8 mouse cellular contexts compared by ENCODE assay signal in genomic region chr11:76530966-76531678, GRCm38 (mm10).
DNase-seq lines count a peak whose midpoint lies in the region; ATAC-seq and TF ChIP-seq lines count a peak whose summit lies in the region.

No protein-coding gene starts in this region.

- H3K4me1 ChIP-seq in hindbrain, embryonic 10.5 days (replicated peaks), result peaks cover 31% of the 10 kb centered on the region
- H3K4me1 ChIP-seq in hindbrain, embryonic 11.5 days (replicated peaks; ENCODE audit: control insufficient read depth, insufficient read depth, low read length), result no peaks in the 10 kb centered on the region
- H3K4me1 ChIP-seq in hindbrain, postnatal 0 days (ENCODE audit: insufficient read depth, low read length), result peaks cover 30% of the 10 kb centered on the region
- no peaks in the 10 kb centered on the region for H3K4me1 ChIP-seq in neural tube, embryonic 14.5 days (ENCODE audit: control insufficient read depth, insufficient read depth, low read length)
- H3K4me1 ChIP-seq in kidney, adult 2 months (ENCODE audit: control insufficient read depth, insufficient read depth, low read length), result no peaks in the 10 kb centered on the region

- no peaks in the 10 kb centered on the region for H3K9me3 ChIP-seq in hindbrain, embryonic 10.5 days
- H3K9me3 ChIP-seq in hindbrain, embryonic 11.5 days (ENCODE audit: control insufficient read depth, low read length), result no peaks in the 10 kb centered on the region
- H3K9me3 ChIP-seq in hindbrain, postnatal 0 days (ENCODE audit: low read length), result no peaks in the 10 kb centered on the region
- no peaks in the 10 kb centered on the region for H3K9me3 ChIP-seq in neural tube, embryonic 14.5 days (ENCODE audit: control insufficient read depth, low read length)

- H3K36me3 ChIP-seq in hindbrain, embryonic 10.5 days, result no peaks in the 10 kb centered on the region
- no peaks in the 10 kb centered on the region for H3K36me3 ChIP-seq in hindbrain, embryonic 11.5 days (ENCODE audit: control insufficient read depth, insufficient read depth, low read length)
- no peaks in the 10 kb centered on the region for H3K36me3 ChIP-seq in hindbrain, postnatal 0 days (ENCODE audit: insufficient read depth, low read length)
- H3K36me3 ChIP-seq in neural tube, embryonic 14.5 days (ENCODE audit: control insufficient read depth, insufficient read depth, low read length), result no peaks in the 10 kb centered on the region
- no peaks in the 10 kb centered on the region for H3K36me3 ChIP-seq in kidney, adult 2 months (ENCODE audit: control insufficient read depth, insufficient read depth, low read length)

- no peak overlapping the region for H3K9ac ChIP-seq in hindbrain, embryonic 11.5 days (ENCODE audit: low read depth, low read length)
- H3K9ac ChIP-seq in hindbrain, postnatal 0 days (replicated peaks; ENCODE audit: low read length), result no peak overlapping the region
- H3K9ac ChIP-seq in neural tube, embryonic 14.5 days (replicated peaks; ENCODE audit: low read depth, low read length), result 0 out of 2 replicates have a peak overlapping the region, but pooled peaks have one; percentile 7

- H3K4me2 ChIP-seq in hindbrain, embryonic 11.5 days (replicated peaks; ENCODE audit: low read depth, low read length), result no peak overlapping the region
- no peak overlapping the region for H3K4me2 ChIP-seq in hindbrain, postnatal 0 days (ENCODE audit: low read depth, low read length)
- H3K4me2 ChIP-seq in neural tube, embryonic 14.5 days (ENCODE audit: low read depth, low read length), result no peak overlapping the region

- no peak for TF ChIP-seq CTCF in brain, embryonic 14.5 days (IDR thresholded peaks at IDR 0.05; ENCODE audit: borderline replicate concordance, extremely low read depth, insufficient read depth, insufficient read length)
- no peak for TF ChIP-seq CTCF in hindbrain, postnatal 0 days (IDR thresholded peaks at IDR 0.05; ENCODE audit: low read depth)
- TF ChIP-seq CTCF in kidney, adult 2 months (conservative IDR thresholded peaks at IDR 0.05; ENCODE audit: insufficient read depth, insufficient read length, low read depth, low read length), result no peak

- H3K27ac ChIP-seq in hindbrain, embryonic 10.5 days, result peak overlapping the region; percentile 40; the same call in 1 of the 2 replicates
- no peak overlapping the region for H3K27ac ChIP-seq in hindbrain, embryonic 11.5 days (ENCODE audit: low read depth, low read length)
- H3K27ac ChIP-seq in hindbrain, postnatal 0 days, result peak overlapping the region; percentile 67
- H3K27ac ChIP-seq in neural tube, embryonic 14.5 days (ENCODE audit: low read depth, low read length), result no peak overlapping the region
- no peak overlapping the region for H3K27ac ChIP-seq in kidney, adult 2 months (ENCODE audit: insufficient read depth, low read depth, low read length)

- DNase-seq in hindbrain, embryonic 10.5 days (ENCODE audit: low spot score), result no peak
- no peak for DNase-seq in hindbrain, embryonic 11.5 days (ENCODE audit: low spot score)
- peak; percentile 84 for DNase-seq in brain, embryonic 14.5 days (ENCODE audit: low read depth)
- peak; percentile 80 for DNase-seq in hindbrain, postnatal 0 days (ENCODE audit: low spot score)
- DNase-seq in spleen, postnatal 36 days (ENCODE audit: low spot score in 2 of 2), result no peak
- DNase-seq in lung, postnatal 10 days, result no peak
- no peak for DNase-seq in kidney, adult 2 months

- no peaks in the 10 kb centered on the region for H3K27me3 ChIP-seq in hindbrain, embryonic 10.5 days (ENCODE audit: insufficient read depth, poor library complexity, severe bottlenecking)
- no peaks in the 10 kb centered on the region for H3K27me3 ChIP-seq in hindbrain, embryonic 11.5 days (ENCODE audit: control insufficient read depth, insufficient read depth, low read length)
- H3K27me3 ChIP-seq in hindbrain, postnatal 0 days (ENCODE audit: insufficient read depth, low read length), result no peaks in the 10 kb centered on the region
- H3K27me3 ChIP-seq in neural tube, embryonic 14.5 days (ENCODE audit: control insufficient read depth, insufficient read depth, low read length), result no peaks in the 10 kb centered on the region
- H3K27me3 ChIP-seq in kidney, adult 2 months (replicated peaks; ENCODE audit: control insufficient read depth, insufficient read depth, low read length), result no peaks in the 10 kb centered on the region

- no peak for TF ChIP-seq POLR2A in brain, embryonic 14.5 days (IDR thresholded peaks at IDR 0.05; ENCODE audit: borderline replicate concordance, extremely low read depth, insufficient read depth, insufficient read length, poor library complexity, severe bottlenecking)
- TF ChIP-seq POLR2A in kidney, adult 2 months (IDR thresholded peaks at IDR 0.05; ENCODE audit: low read depth, low read length), result no peak

- no peak overlapping the region for H3K4me3 ChIP-seq in hindbrain, embryonic 10.5 days
- H3K4me3 ChIP-seq in hindbrain, embryonic 11.5 days (ENCODE audit: low read depth, low read length), result no peak overlapping the region
- no peak overlapping the region for H3K4me3 ChIP-seq in hindbrain, postnatal 0 days (ENCODE audit: low read length)
- H3K4me3 ChIP-seq in neural tube, embryonic 14.5 days (ENCODE audit: low read depth, low read length), result no peak overlapping the region
- H3K4me3 ChIP-seq in kidney, adult 2 months (ENCODE audit: insufficient read depth, low read depth, low read length), result no peak overlapping the region

- 58% methylated on average over 7 of the region's 7 CpGs for WGBS in hindbrain, embryonic 10.5 days
- 55% methylated on average over 7 of the region's 7 CpGs for WGBS in hindbrain, embryonic 11.5 days
- WGBS in hindbrain, postnatal 0 days, result 28% methylated on average over 7 of the region's 7 CpGs
- WGBS in neural tube, embryonic 14.5 days, result 54% methylated on average over 7 of the region's 7 CpGs
- WGBS in kidney, adult 2 months, result 60% methylated on average over 7 of the region's 7 CpGs

- no peak for ATAC-seq in hindbrain, embryonic 11.5 days (ENCODE audit: low FRiP score)
- ATAC-seq in hindbrain, postnatal 0 days, result peak; percentile 93
- peak; percentile 73; the same call in 1 of the 2 replicates for ATAC-seq in neural tube, embryonic 14.5 days (ENCODE audit: low read depth)

Comparison
In these comparisons a context has a peak if more than half of its experiments do, and no peak if none do; other contexts are left out.
1. DNase-seq: peak in brain, embryonic 14.5 days (single experiment) and hindbrain, postnatal 0 days (single experiment); none in hindbrain, embryonic 10.5 days (single experiment), hindbrain, embryonic 11.5 days (single experiment), spleen, postnatal 36 days (0 of 2), lung, postnatal 10 days (single experiment) and kidney, adult 2 months (single experiment).
2. H3K27ac ChIP-seq: peak in hindbrain, embryonic 10.5 days (single experiment) and hindbrain, postnatal 0 days (single experiment); none in hindbrain, embryonic 11.5 days (single experiment), neural tube, embryonic 14.5 days (single experiment) and kidney, adult 2 months (single experiment).